Mouse (Mus musculus): ENCODE results near the gene Fpgs. TPM values are rescaled to one million over a fixed set of nuclear protein-coding genes. Genes with fewer than 3 reads are reported as not detected.
A peak's percentile ranks its signal among the peaks of the same experiment; 100 is the strongest.

Fpgs gene
- polyA plus RNA-seq, 1 experiment from 2014 or later, result 33.8 TPM

DNA sequence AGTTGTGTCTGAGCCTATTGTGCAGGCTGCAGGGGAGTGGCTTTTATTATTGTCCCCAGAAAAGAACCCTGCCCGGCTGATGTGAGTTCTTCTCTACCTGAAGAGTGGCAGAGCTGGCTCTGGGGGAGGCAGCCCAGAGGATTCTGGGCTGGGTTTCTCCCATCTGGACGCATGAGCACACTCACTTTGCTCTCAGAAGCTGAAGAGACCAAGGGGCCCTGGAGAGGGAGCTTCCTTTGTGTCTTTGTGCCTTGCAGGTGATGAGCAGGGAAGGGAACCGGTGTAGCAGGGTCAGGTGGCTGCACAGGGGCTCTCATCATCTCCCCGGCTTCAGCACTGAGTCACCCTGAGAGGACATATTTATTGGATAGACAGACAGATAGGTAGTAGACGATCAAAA, 41.7 kb downstream of the Fpgs start:
- no peak for ATAC-seq (ENCODE audit: insufficient read depth, low FRiP score, low read depth)
- H3K4me2 ChIP-seq, result no peak overlapping the region
- peak overlapping the region; percentile 69 for H3K27ac ChIP-seq
- H3K27me3 ChIP-seq (replicated peaks), result no peaks in the 10 kb centered on the region
- 44% methylated on average over 5 of the region's 5 CpGs for WGBS
- peaks cover 9% of the 10 kb centered on the region; the same call in 1 of the 2 replicates for H3K4me1 ChIP-seq
- no peaks in the 10 kb centered on the region for H3K36me3 ChIP-seq
- no peak overlapping the region for H3K4me3 ChIP-seq (replicated peaks)
- H3K9me3 ChIP-seq, result no peaks in the 10 kb centered on the region
- H3K9ac ChIP-seq, result no peak overlapping the region

GRCm38 (mm10) chr2:32661509-32662107, 42.3 kb downstream of the Fpgs start:
- H3K4me1 ChIP-seq, result peaks cover 9% of the 10 kb centered on the region; the same call in 1 of the 2 replicates
- no peak overlapping the region for H3K9ac ChIP-seq
- peak overlapping the region; percentile 69 for H3K27ac ChIP-seq
- no peak overlapping the region for H3K4me2 ChIP-seq
- no peaks in the 10 kb centered on the region for H3K27me3 ChIP-seq (replicated peaks)
- peak; percentile 62; the same call in 1 of the 2 replicates for ATAC-seq (ENCODE audit: insufficient read depth, low FRiP score, low read depth)
- H3K9me3 ChIP-seq, result no peaks in the 10 kb centered on the region
- no peaks in the 10 kb centered on the region for H3K36me3 ChIP-seq
- no peak overlapping the region for H3K4me3 ChIP-seq (replicated peaks)
- 33% methylated on average over 7 of the region's 7 CpGs for WGBS

GRCm38 (mm10) chr2:32658873-32659272, 45.1 kb downstream of the Fpgs start:
- Histone ChIP-seq H3K9me3 (no peaks in the 10 kb centered on the region), H3K4me1 (peaks cover 17% of the 10 kb centered on the region; the same call in 1 of the 2 replicates), H3K36me3 (no peaks in the 10 kb centered on the region), H3K27ac (no peak overlapping the region), H3K4me2 (no peak overlapping the region), H3K9ac (no peak overlapping the region), H3K27me3 (replicated peaks) (no peaks in the 10 kb centered on the region), H3K4me3 (replicated peaks) (no peak overlapping the region)
- WGBS, result 88% methylated on average over 2 of the region's 2 CpGs
- no peak for ATAC-seq (ENCODE audit: insufficient read depth, low FRiP score, low read depth)

GRCm38 (mm10) chr2:32655826-32656225, 48.1 kb downstream of the Fpgs start:
- Histone ChIP-seq H3K36me3 (no peaks in the 10 kb centered on the region), H3K4me2 (no peak overlapping the region), H3K9me3 (no peaks in the 10 kb centered on the region), H3K9ac (no peak overlapping the region), H3K27ac (peak overlapping the region; percentile 49), H3K4me3 (replicated peaks) (no peak overlapping the region), H3K27me3 (replicated peaks) (no peaks in the 10 kb centered on the region), H3K4me1 (peaks cover 11% of the 10 kb centered on the region; the same call in 1 of the 2 replicates)
- 46% methylated on average over 12 of the region's 12 CpGs for WGBS
- peak; percentile 40; the same call in 1 of the 2 replicates for ATAC-seq (ENCODE audit: insufficient read depth, low FRiP score, low read depth)

GRCm38 (mm10) chr2:32655394-32655744, 48.6 kb downstream of the Fpgs start:
- ATAC-seq (ENCODE audit: insufficient read depth, low FRiP score, low read depth), result no peak
- no peaks in the 10 kb centered on the region for H3K27me3 ChIP-seq (replicated peaks)
- H3K9me3 ChIP-seq, result no peaks in the 10 kb centered on the region
- H3K4me1 ChIP-seq, result peaks cover 11% of the 10 kb centered on the region; the same call in 1 of the 2 replicates
- no peak overlapping the region for H3K4me2 ChIP-seq
- H3K4me3 ChIP-seq (replicated peaks), result no peak overlapping the region
- H3K9ac ChIP-seq, result no peak overlapping the region
- no peaks in the 10 kb centered on the region for H3K36me3 ChIP-seq
- 76% methylated on average over 3 of the region's 3 CpGs for WGBS
- H3K27ac ChIP-seq, result peak overlapping the region; percentile 49

GRCm38 (mm10) chr2:32654743-32655393, 49.1 kb downstream of the Fpgs start:
- no peaks in the 10 kb centered on the region for H3K9me3 ChIP-seq
- no peak overlapping the region for H3K4me2 ChIP-seq
- H3K27me3 ChIP-seq (replicated peaks), result no peaks in the 10 kb centered on the region
- no peak for ATAC-seq (ENCODE audit: insufficient read depth, low FRiP score, low read depth)
- peak overlapping the region; percentile 49; the same call in 1 of the 2 replicates for H3K27ac ChIP-seq
- no peak overlapping the region for H3K9ac ChIP-seq
- no peaks in the 10 kb centered on the region for H3K36me3 ChIP-seq
- H3K4me1 ChIP-seq, result peaks cover 11% of the 10 kb centered on the region; the same call in 1 of the 2 replicates
- 59% methylated on average over 14 of the region's 14 CpGs for WGBS
- H3K4me3 ChIP-seq (replicated peaks), result no peak overlapping the region

DNA sequence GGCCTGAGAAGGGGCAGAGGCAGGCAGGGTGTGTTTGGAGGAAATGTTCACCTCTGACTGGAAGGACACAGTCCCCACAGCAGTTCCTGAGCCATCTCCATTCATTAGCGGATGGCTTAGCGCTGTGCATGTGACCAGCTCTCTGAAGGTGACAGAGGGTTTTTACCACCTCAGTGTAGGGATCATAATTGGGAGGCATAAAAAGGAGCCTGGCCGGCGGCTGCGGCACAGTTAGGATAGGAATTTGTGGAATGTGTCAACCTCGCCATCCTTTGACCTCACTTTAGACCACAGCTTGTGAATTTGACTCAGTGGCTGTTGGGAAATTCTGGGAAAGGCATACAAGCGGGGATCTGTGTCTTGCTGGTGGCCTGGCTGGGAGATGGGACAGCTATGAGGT, 50.2 kb downstream of the Fpgs start:
- Histone ChIP-seq H3K4me2 (no peak overlapping the region), H3K4me3 (replicated peaks) (no peak overlapping the region), H3K9me3 (no peaks in the 10 kb centered on the region), H3K27me3 (replicated peaks) (no peaks in the 10 kb centered on the region), H3K36me3 (no peaks in the 10 kb centered on the region), H3K9ac (no peak overlapping the region), H3K27ac (no peak overlapping the region), H3K4me1 (peaks cover 11% of the 10 kb centered on the region; the same call in 1 of the 2 replicates)
- 41% methylated on average over 7 of the region's 7 CpGs for WGBS
- no peak for ATAC-seq (ENCODE audit: insufficient read depth, low FRiP score, low read depth)

GRCm38 (mm10) chr2:32647366-32647765, 56.6 kb downstream of the Fpgs start:
- Histone ChIP-seq H3K4me3 (replicated peaks) (peak overlapping the region; percentile 42), H3K27me3 (replicated peaks) (no peaks in the 10 kb centered on the region), H3K36me3 (no peaks in the 10 kb centered on the region), H3K4me2 (peak overlapping the region; percentile 44), H3K27ac (peak overlapping the region; percentile 51; the same call in 1 of the 2 replicates), H3K9ac (no peak overlapping the region), H3K4me1 (0 out of 2 replicates have a peak, but pooled peaks cover 12% of the 10 kb centered on the region), H3K9me3 (no peaks in the 10 kb centered on the region)
- WGBS, result 80% methylated on average over 7 of the region's 7 CpGs
- no peak for ATAC-seq (ENCODE audit: insufficient read depth, low FRiP score, low read depth)

DNA sequence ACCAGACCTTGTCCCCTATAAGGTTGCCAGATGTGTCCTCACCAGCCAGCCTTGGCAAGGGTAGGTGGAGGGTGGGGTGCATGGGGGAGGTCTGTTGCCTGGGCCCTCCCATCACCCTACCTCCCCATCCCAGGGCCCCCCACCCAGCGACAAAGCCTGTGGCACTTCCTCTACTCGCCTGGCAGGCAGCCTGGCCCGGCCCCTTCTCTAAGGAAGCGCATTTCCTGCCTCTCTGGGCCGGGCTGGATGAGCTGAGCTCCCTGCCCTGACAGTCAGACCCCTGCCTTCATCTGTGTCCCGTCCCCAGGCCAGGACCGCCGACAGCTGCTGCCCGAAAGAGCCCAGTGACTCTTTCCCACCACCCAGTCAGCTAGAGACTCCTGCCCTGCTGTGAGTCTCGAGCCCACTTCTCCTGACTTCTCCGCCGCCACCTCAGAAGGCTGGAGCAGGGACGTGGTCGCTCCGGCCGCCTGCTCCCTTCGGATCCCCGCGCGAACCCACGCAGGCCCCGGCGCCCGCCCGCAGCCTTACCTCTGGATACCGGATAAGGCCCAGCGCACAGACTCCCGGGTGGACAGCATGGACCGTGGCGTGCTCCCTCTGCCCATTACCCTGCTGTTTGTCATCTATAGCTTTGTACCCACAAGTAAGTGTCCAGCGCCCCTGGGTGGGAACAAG, 57.4 kb downstream of the Fpgs start, which contains the start of gene Eng:
TSS of gene Eng (plus strand) at position 217 of the 678 bp plus-strand sequence.
- H3K9ac ChIP-seq, result peak within 1 kb of the TSS; percentile 11; the same call in 1 of the 2 replicates
- H3K4me1 ChIP-seq, result 0 out of 2 replicates have a peak, but pooled peaks cover 13% of the 10 kb centered on the region
- H3K9me3 ChIP-seq, result no peaks in the 10 kb centered on the region
- H3K27me3 ChIP-seq (replicated peaks), result no peaks in the 10 kb centered on the region
- 50% methylated on average over 31 of the region's 31 CpGs for WGBS
- H3K27ac ChIP-seq, result peak within 1 kb of the TSS; percentile 51
- peak within 1 kb of the TSS; percentile 44 for H3K4me2 ChIP-seq
- peak; percentile 42; the same call in 1 of the 2 replicates for ATAC-seq (ENCODE audit: insufficient read depth, low FRiP score, low read depth)
- H3K4me3 ChIP-seq (replicated peaks), result peak within 1 kb of the TSS; percentile 42
- no peaks in the 10 kb centered on the region for H3K36me3 ChIP-seq

- H3K9me3 ChIP-seq, result no peaks in the 10 kb centered on the region
- H3K9ac ChIP-seq, result no peak overlapping the region
- 63% methylated on average over 3 of the region's 3 CpGs for WGBS
- no peaks in the 10 kb centered on the region for H3K36me3 ChIP-seq
- H3K4me3 ChIP-seq (replicated peaks), result no peak overlapping the region
- no peak for ATAC-seq (ENCODE audit: insufficient read depth, low FRiP score, low read depth)
- no peak overlapping the region for H3K4me2 ChIP-seq
- 0 out of 2 replicates have a peak, but pooled peaks cover 13% of the 10 kb centered on the region for H3K4me1 ChIP-seq
- H3K27me3 ChIP-seq (replicated peaks), result no peaks in the 10 kb centered on the region
- H3K27ac ChIP-seq, result peak overlapping the region; percentile 51
These were observed 58.3 kb downstream of the Fpgs start for GRCm38 (mm10) chr2:32645647-32646046.

DNA sequence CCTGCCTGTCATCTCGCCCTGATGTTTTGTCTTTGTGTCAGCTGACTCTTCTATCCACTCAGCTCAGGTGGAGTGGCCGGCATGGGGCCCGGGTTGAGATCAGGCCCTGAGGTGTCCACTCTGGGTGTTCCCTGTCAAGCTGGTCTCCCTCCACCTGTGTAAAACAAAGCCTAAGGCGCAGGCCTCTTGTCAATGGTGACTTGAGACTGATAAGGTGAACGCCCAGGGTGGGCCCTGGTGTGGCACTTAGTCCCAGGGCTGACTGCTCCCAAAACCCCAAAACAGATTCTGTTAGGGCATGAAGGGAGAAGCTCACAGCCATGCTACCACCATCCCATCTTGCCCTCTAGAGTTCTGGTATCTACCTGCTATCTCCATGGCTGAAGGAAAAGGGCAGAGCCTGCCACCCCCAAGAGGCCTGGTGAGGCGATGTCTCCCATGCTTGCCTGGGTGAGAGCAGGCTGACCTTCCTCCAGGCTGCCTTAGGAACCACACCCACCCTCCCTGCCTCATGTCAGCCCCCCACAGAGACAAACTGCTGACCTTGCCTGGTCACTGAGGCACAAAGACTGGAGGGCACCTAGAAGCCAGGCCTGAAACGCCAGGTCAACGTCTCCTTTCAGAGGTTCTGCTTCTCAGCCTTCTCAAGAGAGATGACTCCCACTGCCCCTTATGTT, 59.0 kb downstream of the Fpgs start:
- no peak overlapping the region for H3K4me3 ChIP-seq (replicated peaks)
- H3K9ac ChIP-seq, result no peak overlapping the region
- no peaks in the 10 kb centered on the region for H3K36me3 ChIP-seq
- no peak for ATAC-seq (ENCODE audit: insufficient read depth, low FRiP score, low read depth)
- H3K4me1 ChIP-seq, result 0 out of 2 replicates have a peak, but pooled peaks cover 13% of the 10 kb centered on the region
- H3K27ac ChIP-seq, result no peak overlapping the region
- no peaks in the 10 kb centered on the region for H3K27me3 ChIP-seq (replicated peaks)
- H3K9me3 ChIP-seq, result no peaks in the 10 kb centered on the region
- 72% methylated on average over 8 of the region's 8 CpGs for WGBS
- H3K4me2 ChIP-seq, result no peak overlapping the region
